Mouse (Mus musculus): ENCODE data around the gene St6galnac3. TPM values are rescaled to one million over a fixed set of nuclear protein-coding genes. Genes with fewer than 3 reads are reported as not detected.
"Not testable (repeated sequence)": the region's sequence is repeated elsewhere in the genome, so short reads cannot be mapped to it uniquely, and the experiment has no call there.

The St6galnac3 gene
- 6.8 and 9.2 TPM in 2 replicates for total RNA-seq (2017)

DNA sequence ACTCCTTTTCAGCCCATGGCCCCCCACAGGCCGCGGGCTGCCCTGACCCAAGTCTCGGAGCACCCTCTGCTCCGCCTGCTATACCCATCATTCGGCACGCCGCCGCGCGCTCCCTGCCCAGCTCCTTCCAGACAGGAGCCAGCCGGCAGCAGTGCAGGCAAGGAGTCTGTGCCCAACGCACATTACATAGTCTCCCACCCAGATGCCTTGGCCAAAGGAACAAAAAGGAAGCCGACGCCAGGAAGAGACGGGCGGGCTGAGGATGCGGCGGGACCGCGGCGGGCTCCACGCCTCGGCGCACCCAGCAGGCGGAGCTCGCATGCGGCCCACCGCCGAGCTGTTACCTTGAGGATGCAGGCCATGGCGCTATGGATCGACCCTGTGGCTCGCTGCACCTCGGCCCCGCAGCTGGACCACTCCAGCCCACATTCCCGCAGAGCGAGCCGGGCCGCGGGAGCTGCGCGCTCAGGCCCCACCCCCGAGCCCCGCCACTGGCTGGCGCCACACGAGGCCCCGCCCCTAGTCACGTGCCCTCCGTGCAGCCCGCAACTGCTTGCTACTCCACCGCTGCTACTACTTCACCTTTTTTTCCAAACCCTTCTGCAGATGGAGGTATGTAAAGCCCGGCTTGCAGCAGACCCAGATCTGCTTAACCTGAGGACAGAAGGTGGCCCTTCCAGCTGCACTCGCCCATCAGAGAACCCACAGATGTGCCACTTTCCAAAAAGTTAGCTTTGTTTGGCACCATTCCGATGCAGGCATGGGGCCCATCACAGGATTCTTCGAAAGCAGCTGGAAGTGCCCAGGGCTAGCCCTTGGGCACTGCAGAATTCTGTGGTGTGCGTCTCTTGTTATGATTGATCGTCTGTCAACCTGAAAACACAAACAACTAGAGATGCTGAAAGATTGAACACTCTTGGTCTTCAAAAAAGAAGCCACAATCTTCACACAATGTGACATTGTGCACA lies at the start of gene St6galnac3:
Gene St6galnac3, minus strand, starts transcription at position 474 of the 968 bp plus-strand sequence.
- ATAC-seq (ENCODE audit: extremely low read depth, insufficient number of reproducible peaks, low FRiP score, poor library complexity, severe bottlenecking) = peak; percentile 30; the same call in 1 of the 2 replicates

DNA sequence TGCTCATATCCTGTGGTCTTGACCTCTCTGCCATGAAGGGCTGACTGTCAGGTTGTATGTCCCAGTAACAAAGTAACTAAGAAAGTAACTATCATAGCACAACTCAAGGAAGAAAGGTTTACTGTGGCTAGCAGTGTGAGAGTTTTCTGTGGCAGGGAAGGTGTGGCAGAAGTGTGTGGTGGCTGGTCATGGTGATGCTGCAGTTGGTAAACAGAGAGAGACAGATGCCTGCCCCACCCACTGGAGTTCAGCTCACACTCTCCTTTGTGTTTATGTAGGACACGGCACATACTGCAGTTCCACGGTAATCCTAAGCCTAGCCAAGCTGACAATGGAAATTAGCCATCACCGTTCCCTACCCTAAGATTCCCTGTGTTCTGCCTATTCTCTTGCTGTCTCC lies 49.6 kb upstream of the St6galnac3 start:
- no peak for ATAC-seq (ENCODE audit: extremely low read depth, insufficient number of reproducible peaks, low FRiP score, poor library complexity, severe bottlenecking)

DNA sequence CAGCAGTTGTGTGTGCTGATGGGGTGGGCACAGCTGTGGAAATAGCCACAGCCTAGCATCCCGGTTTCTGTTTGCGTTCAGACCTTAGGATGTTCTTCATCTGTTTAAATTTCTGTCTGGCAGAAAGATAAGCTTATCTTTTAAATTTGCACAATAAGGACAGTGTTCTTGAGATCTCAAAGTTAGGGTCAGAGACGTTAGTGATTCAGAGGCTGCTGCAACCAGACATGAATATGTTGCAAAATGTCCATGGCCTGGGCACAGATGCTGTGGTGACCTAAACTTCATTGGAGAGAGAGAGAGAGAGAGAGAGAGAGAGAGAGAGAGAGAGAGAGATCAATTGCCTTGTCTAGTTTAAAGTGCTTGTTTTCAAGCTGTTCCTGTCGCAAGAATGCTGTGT lies 46.5 kb upstream of the St6galnac3 start:
- ATAC-seq (ENCODE audit: extremely low read depth, insufficient number of reproducible peaks, low FRiP score, poor library complexity, severe bottlenecking) = no peak

DNA sequence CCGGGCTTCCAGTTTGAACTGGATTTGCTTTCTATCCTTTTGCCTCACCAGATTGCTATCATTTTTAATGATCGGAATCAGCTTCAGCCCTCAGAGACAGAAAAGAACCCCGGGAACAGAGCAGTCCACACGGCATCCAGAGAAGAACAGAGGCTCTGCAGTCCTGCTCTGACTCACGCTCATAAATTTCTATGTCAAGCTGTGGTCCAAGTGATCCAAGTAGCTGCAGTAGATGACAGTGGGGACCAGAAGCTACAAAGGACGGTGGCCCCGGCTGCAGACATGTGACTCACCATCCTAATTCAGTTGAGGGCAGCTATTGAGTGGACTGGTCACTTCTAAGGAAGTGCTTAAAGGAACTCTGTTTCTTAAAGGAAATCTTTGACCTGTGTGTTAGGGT lies 45.6 kb upstream of the St6galnac3 start:
- ATAC-seq (ENCODE audit: extremely low read depth, insufficient number of reproducible peaks, low FRiP score, poor library complexity, severe bottlenecking) = no peak

DNA sequence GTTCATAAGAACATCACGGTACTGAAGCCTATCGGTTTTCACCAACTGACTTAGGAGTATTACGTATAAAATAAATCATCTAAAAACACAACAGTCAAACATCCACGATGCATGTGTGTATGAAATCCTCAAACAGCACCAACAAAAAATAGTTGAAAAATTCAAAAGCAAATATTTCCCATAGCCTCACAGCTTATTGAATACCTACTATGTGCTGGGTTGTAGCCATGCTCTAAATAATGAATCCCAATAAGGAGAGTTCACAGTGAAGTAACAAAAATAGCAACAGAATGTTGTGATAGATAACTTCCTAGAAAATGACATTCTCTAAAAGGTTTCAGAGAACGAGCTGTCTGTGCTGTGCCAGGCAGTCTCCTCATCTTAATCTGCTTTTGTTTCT lies 44.2 kb upstream of the St6galnac3 start:
- ATAC-seq (ENCODE audit: extremely low read depth, insufficient number of reproducible peaks, low FRiP score, poor library complexity, severe bottlenecking) = no peak

DNA sequence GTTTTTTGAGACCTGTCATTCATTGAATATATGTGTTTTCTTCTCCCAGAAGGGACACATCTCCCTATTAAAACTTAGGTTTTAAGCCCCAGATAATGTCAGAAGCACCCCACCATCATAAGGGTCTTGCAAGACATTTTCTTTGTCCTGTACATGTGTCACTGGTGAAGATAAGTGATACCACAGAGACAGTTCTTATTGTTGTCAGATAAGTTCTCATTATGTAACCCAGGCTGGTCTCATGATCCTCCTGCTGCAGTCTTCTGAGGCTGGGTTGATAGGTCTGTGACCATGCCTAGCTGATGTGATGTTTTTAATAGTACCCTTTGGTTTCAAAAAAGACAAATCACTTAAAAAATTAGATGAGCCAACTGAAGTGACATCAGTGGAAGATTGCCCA lies 40.2 kb upstream of the St6galnac3 start:
- ATAC-seq (ENCODE audit: extremely low read depth, insufficient number of reproducible peaks, low FRiP score, poor library complexity, severe bottlenecking) = no peak

DNA sequence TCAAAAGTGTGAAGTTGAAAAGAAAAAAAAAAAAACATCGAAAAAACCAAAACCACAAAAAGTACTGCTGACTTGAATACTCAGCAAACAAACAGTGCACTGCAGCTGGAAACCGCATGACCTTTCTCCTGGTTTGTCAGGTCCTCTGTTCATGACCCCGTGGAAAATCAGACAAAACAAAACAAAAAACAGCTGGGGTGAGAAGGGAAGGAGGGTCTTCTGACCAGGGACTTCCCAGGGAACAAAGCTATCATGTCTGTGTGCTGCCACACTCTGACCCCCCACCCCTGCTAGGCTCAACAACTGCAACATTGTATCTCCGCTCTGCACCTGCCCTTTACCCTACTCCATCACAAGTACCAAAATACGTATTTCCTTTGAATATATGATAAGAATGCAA lies 39.8 kb upstream of the St6galnac3 start:
- no peak for ATAC-seq (ENCODE audit: extremely low read depth, insufficient number of reproducible peaks, low FRiP score, poor library complexity, severe bottlenecking)

DNA sequence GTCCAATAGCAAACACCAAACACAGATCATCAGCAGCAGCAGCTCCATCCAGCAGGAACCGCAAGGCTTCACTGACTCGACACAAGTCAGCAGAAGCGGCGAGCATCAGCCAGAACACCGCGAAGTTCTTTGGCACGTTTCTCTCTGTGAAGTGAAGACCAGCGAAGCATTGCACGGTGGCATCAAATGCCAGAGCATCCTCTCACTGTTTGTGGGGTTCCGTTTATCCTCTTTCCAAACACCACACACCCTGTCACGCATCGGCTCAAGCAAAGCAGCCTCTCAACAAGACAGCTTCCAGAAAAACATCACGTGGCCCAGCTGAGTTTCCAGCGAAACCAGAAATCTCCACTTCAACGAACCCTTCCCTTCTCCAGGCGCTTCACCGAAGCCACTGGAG lies 36.2 kb upstream of the St6galnac3 start:
- ATAC-seq (ENCODE audit: extremely low read depth, insufficient number of reproducible peaks, low FRiP score, poor library complexity, severe bottlenecking) = no peak

DNA sequence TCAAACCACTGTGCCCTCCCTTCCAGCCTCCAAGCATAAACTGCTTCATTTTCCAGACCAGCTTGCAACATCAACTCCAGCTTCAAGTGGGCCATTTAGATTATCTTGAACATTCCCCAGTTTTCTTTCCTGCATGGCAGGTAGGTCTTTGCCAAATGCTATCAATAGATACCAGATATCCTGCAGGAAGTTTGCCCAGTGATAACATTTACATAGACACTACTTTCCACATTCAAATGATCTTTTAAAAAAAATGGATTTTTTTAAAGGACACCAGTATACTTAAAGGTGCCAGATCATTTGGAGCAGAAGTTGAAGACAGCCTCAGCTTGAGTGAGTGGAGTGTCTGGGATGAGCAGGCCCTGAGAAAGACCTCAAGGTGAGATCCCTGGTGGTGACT lies 34.3 kb upstream of the St6galnac3 start:
- no peak for ATAC-seq (ENCODE audit: extremely low read depth, insufficient number of reproducible peaks, low FRiP score, poor library complexity, severe bottlenecking)

DNA sequence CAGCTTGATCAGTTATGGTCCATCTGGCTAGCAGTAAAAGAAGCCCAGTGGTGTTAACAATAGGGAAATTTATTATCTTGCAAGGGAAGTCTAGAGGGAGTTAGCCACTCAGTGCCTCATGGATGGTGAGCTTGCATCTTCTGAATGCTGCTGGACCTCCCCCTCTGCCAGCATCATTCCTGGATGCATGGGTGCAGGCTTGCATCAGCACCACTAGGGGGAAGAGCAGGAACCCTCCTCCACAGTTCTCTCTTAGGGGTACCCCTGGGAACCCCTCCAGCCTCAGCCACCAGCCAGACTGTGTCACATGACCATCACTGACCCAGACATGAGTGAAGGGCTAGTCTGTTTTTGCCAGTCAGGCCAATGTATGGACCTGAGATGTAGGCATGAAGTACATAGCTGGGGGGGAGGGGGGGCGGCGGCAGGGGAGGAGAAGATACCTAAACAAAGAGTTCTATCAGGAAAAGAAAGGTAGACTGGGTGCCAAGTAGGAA lies 31.6 kb upstream of the St6galnac3 start:
- no peak for ATAC-seq (ENCODE audit: extremely low read depth, insufficient number of reproducible peaks, low FRiP score, poor library complexity, severe bottlenecking)

DNA sequence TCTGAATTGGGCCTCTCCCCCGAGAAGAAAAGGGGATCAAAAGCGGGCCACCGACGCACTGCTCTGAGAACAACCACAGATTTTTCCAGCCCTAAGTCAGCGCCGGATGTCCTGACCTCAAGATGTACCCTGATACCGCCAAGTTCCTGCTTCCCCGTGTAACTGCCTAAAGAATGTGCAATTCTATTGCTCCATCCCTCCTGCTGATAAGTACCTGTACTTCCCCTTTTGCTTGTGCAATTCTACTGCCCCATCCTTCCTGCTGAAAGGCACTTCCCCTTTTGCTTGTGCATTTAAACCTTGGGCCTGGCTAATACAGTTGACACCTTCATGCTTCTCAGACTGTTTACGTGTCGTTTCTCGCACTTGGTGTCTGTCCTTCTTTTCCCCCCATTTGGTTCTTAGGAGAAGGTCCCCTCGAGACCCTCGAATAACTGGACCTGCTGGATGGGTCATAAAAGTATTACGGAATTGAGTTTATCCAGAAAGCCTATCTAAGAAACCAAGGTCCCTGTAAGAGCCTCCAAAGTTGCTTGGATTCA lies 30.9 kb upstream of the St6galnac3 start:
- ATAC-seq (ENCODE audit: extremely low read depth, insufficient number of reproducible peaks, low FRiP score, poor library complexity, severe bottlenecking) = not testable (repeated sequence)

DNA sequence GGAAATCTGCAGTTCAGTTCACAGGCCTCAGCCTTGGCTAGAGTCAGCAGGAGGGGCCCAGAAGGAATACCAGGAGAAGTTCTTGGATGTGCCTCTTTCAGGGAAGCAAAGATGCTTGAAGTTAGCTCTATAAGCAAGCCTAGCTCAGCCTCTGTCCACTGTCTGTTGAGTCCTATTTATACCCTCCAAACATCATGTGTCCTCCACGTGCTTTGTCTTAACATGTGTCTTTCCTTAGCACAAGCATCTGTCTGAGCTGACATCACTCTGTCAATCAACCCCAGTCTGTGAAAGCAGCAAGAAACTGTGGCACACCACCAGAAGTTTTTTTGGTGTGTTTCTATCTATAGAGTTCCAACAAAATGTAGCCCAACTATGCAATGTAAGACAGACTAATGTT lies 26.5 kb upstream of the St6galnac3 start:
- no peak for ATAC-seq (ENCODE audit: extremely low read depth, insufficient number of reproducible peaks, low FRiP score, poor library complexity, severe bottlenecking)

DNA sequence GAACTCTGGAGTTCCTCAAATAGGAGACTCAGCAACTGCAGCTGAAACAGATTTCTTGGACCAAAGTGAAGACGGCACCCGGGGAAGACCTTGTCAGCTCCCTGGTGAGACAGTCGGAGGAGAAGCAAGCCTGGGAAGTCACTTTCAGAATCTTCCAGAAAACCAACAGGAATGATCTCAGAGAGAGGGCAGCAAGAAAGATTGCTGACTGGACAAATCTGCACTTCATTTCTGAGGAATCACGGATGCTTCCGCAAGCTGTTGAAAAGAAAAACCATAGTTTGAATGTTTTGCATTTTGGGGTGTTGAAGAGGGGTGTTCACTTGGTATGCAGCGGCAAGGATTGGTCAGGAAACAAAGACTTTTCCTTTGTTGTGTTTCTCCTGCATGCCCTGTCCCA lies 24.4 kb upstream of the St6galnac3 start:
- no peak for ATAC-seq (ENCODE audit: extremely low read depth, insufficient number of reproducible peaks, low FRiP score, poor library complexity, severe bottlenecking)

DNA sequence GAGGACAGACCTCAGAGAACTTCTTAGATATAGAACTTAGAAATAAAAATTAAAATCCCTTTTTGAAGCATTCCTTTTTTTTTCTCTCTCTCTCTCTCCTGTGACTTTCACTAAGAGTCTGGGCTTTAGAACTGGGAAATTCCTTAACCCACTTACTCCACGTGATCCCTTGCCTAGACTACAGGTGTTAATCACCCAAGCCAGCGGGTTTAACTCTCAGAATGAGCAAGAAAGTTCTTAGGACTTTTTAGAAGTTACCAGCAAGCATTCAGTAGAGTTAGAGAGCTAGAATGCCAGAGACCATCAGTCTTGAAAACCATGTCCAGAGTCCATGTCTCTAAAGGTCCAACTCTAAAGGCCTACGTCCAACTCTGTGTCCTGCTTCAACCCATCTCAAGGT lies 23.3 kb upstream of the St6galnac3 start:
- ATAC-seq (ENCODE audit: extremely low read depth, insufficient number of reproducible peaks, low FRiP score, poor library complexity, severe bottlenecking) = no peak

DNA sequence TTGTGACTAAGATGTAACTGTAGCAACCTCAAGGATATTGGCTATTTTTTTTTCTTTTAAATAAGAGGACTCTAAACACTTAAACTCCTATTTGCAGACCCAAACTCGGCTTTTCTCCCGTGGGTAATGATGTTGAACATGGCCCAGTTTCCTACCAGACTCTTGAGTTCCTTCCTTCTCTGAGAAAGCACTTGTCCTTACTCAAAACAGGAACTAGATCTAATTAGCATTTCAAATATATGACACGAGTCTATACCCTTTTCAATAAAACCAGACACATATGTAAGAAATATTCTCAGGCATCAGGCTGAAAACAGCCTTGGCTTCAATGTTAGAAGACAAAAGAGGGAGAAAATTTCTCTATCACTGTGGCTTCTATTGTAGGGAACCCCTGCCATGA lies 20.1 kb upstream of the St6galnac3 start:
- no peak for ATAC-seq (ENCODE audit: extremely low read depth, insufficient number of reproducible peaks, low FRiP score, poor library complexity, severe bottlenecking)

DNA sequence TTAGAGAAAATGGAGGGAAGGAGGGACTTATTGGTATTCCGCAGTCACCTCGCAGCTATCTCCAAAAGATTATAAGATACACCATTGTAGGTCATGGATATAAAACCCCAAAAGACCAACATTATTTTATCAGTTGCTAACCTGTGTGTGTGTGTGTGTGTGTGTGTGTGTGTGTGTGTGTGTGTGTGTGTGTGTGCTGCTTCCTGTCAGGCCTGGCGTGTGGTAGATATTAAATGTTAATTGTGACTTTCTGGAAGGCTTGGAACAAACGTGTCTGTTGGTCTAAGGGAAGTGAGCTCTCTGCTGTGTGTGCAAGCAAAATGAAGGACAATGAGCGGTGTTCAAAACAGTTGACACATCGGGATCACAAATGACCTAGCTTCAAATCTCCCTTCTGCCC lies 19.5 kb upstream of the St6galnac3 start:
- ATAC-seq (ENCODE audit: extremely low read depth, insufficient number of reproducible peaks, low FRiP score, poor library complexity, severe bottlenecking) = no peak

DNA sequence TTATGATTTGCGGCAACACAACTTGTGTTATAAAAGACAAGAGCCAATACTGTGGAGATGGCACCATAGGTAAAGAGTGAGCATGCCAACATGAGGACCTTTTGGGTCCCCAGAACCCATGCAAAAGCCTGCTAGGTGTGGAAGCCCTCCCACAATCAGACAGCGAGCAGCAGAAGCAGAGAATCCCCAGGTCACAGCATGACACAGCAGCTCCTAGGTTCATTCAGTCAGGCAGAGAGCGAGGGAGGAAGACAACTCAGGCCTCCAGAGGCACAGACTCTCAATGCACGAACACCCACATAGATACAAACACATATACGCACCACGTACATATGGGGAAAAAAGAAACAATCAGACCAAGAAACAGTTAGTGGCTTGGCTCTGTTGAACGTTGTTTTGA lies 16.8 kb upstream of the St6galnac3 start:
- no peak for ATAC-seq (ENCODE audit: extremely low read depth, insufficient number of reproducible peaks, low FRiP score, poor library complexity, severe bottlenecking)

DNA sequence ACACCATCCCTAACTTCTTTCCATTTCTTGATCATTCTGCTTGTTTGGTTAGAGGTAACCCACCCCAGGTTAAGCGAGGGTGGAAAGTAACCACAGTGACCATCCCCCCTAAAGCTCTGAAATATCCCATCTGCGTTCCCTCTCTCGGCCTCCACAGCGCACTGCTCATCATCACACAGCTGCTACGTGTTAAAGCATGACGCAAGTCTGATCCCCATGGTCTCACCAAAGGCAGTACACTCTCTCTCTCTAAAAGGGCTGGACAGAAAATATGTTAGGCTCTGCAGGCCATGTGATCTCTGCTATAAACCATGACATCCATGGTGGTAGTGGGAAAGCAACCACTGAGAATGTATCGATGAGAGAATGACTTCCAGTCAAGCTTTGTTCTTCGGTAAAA lies 14.4 kb upstream of the St6galnac3 start:
- no peak for ATAC-seq (ENCODE audit: extremely low read depth, insufficient number of reproducible peaks, low FRiP score, poor library complexity, severe bottlenecking)

DNA sequence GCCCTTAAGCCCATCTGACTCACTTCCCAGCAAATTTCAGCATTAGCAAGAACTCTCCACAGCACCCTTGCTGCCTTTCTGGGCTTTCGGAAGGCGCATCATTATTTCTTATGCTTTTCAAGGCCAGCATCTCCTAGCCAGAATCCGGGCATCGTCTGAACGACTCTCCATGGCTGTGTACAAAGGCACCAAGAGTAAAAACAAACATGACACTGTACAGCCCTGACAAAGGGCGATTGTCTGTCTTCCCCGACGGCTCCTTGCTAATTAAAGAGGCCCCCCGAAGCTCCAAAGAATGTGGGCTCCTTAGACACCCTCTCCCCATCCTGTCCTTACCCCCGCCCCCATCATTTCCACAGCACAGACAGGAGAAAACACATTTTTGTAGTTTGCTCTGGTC lies 13.4 kb upstream of the St6galnac3 start:
- ATAC-seq (ENCODE audit: extremely low read depth, insufficient number of reproducible peaks, low FRiP score, poor library complexity, severe bottlenecking) = no peak

DNA sequence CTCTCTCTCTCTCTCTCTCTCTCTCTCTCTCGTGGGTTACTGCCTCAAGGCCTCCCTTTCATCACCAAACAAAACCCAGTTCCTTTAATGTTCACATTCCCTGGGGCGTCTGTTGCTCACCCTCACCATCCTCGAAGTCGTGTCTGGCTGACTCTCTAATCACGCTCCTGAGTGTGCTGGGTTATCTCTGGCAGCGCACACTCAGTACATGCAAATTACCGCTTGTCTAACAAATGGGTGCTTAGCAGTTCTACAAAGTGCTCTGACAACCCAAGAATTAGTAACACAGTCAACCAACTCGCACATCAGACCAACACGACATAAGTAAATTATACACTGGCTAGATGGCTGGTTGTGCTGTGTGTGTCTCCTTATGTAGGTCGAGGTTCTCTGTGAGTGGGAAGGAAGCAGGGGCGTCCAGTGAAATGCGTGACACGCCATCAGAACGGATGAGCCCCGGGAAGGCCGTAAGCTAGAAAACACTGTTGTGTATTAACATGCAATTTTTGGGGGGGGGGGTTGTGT lies 11.8 kb upstream of the St6galnac3 start:
- no peak for ATAC-seq (ENCODE audit: extremely low read depth, insufficient number of reproducible peaks, low FRiP score, poor library complexity, severe bottlenecking)
